Mouse (Mus musculus) liver, embryonic 16.5 days (tissue): ENCODE data around the gene Lix1l. TPM values are rescaled to one million over a fixed set of nuclear protein-coding genes. Genes with fewer than 3 reads are reported as not detected.
"Not testable (repeated sequence)": the region's sequence is repeated elsewhere in the genome, so short reads cannot be mapped to it uniquely, and the experiment has no call there.

Source experiments
- ATAC-seq: fragments of 200-750 bp; cut with Nextera tagmentation; 2 replicates; pipeline ENCODE4 v1.8.0; 2017; ENCODE audit warnings: low read depth, mild to moderate bottlenecking, moderate number of reproducible peaks, moderate library complexity
- H3K27ac ChIP-seq: fragments of 300-500 bp; sonication (generic); 2 replicates; pipeline ENCODE4 v1.5.1; 2014; ENCODE audit warnings: mild to moderate bottlenecking, low read length
- H3K27me3 ChIP-seq: fragments of 300-500 bp; sonication (generic); 2 replicates; pipeline ENCODE4 v1.6.1; 2014; ENCODE audit warnings: low read depth, low read length, mixed read lengths; ENCODE audit not compliant: control insufficient read depth, insufficient read depth
- H3K36me3 ChIP-seq: fragments of 300-500 bp; sonication (generic); 2 replicates; pipeline ENCODE4 v1.6.1; 2014; ENCODE audit warnings: mild to moderate bottlenecking; ENCODE audit not compliant: control insufficient read depth, insufficient read depth
- H3K4me1 ChIP-seq: fragments of 300-500 bp; sonication (generic); 2 replicates; pipeline ENCODE4 v1.6.1; 2014; ENCODE audit warnings: low read depth, low read length, mixed read lengths; ENCODE audit not compliant: control insufficient read depth
- H3K4me2 ChIP-seq: fragments of 300-500 bp; sonication (generic); 2 replicates; pipeline ENCODE4 v1.6.1; 2014; ENCODE audit warnings: low read depth, low read length, mixed read lengths
- H3K4me3 ChIP-seq: fragments of 300-500 bp; sonication (generic); 2 replicates; pipeline ENCODE4 v1.5.1; 2014; ENCODE audit warnings: low read depth, mild to moderate bottlenecking, low read length
- H3K9ac ChIP-seq: fragments of 300-500 bp; sonication (generic); 2 replicates; pipeline ENCODE4 v1.6.1; 2014; ENCODE audit warnings: low read depth, low read length
- H3K9me3 ChIP-seq: fragments of 300-500 bp; sonication (generic); replicated peaks from 2 replicates; pipeline ENCODE4 v1.6.1; 2016; ENCODE audit warnings: low read length; ENCODE audit not compliant: control insufficient read depth
- WGBS: fragments of 180-500 bp; shearing (Covaris S2); extraction: QIAGEN DNeasy Blood & Tissue Kit; methylation state at CpG from one replicate; pipeline ENCODE4 v1.1.7; 2014; ENCODE audit not compliant: insufficient replicate concordance; 5-methylcytosine and 5-hydroxymethylcytosine counted together
- polyA plus RNA-seq: library from polyadenylated mRNA; unstranded; fragments of >200 nt; fragmentation: Nextera tagmentation; extraction: Ambion mirVana; gene quantifications from 2 replicates; pipeline ENCODE4 v1.2.1, GENCODE M21; 2015

The Lix1l gene
- polyA plus RNA-seq, 1 experiment from 2014 or later: 0.68 TPM

DNA sequence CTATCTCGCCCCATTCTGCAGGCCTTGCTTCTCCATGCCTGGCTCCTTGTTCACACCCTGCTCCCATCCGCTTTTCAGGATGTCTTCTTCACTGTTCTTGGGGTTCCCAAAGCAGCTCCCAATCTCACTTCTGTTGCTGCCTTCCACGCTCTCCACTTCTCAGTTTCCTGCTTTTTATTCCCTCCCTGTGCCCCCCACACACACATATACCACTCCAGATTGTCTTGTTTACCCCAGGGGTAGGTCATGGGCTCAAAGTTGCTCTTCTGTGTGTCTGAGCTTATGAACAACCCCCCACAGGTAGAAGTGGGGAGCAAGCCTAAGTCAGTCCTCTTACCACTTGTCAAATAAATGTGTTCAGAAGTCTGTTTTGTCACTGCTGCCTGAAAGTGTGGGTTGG is 1.5 kb upstream of the Lix1l start:
- Histone ChIP-seq H3K36me3 (no peaks in the 10 kb centered on the region), H3K4me2 (no peak overlapping the region), H3K9me3 (no peaks in the 10 kb centered on the region), H3K4me3 (no peak overlapping the region), H3K4me1 (peaks cover 22% of the 10 kb centered on the region), H3K9ac (no peak overlapping the region), H3K27ac (no peak overlapping the region), H3K27me3 (peaks cover 76% of the 10 kb centered on the region)
- 66% methylated on average over 3 of the region's 3 CpGs for WGBS
- ATAC-seq: no peak

DNA sequence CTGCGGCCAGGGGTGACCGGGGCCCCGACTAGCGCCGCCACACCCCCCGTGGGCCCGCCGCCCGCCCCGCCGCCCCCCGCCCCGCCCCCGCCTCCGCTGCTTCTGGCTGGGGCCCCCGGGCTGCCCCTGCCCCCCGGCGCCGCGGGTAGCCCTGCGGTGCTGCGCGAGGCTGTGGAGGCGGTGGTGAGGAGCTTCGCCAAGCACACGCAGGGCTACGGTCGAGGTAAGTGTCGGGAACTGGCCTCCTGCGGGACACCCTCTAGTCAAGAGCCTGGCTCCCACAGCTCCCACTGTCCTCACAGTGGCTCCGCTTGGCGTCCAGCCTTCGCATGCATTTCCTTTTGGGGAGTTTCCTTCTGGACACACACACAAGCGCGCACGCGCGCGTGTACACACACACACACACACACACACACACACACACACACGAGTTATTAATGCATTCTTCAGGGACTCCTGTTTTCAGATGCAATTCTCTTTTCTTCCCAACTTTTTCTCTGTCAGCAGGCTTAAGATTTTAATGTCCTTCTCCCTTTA is 370 bp downstream of the Lix1l start:
- Histone ChIP-seq H3K36me3 (no peaks in the 10 kb centered on the region), H3K27ac (peak overlapping the region; percentile 40), H3K9me3 (no peaks in the 10 kb centered on the region), H3K4me1 (peaks cover 19% of the 10 kb centered on the region), H3K27me3 (peaks cover 60% of the 10 kb centered on the region), H3K4me3 (peak overlapping the region; percentile 68), H3K4me2 (peak overlapping the region; percentile 87), H3K9ac (peak overlapping the region; percentile 52)
- WGBS: 1% methylated on average over 25 of the region's 40 CpGs
- peak; percentile 52 for ATAC-seq

DNA sequence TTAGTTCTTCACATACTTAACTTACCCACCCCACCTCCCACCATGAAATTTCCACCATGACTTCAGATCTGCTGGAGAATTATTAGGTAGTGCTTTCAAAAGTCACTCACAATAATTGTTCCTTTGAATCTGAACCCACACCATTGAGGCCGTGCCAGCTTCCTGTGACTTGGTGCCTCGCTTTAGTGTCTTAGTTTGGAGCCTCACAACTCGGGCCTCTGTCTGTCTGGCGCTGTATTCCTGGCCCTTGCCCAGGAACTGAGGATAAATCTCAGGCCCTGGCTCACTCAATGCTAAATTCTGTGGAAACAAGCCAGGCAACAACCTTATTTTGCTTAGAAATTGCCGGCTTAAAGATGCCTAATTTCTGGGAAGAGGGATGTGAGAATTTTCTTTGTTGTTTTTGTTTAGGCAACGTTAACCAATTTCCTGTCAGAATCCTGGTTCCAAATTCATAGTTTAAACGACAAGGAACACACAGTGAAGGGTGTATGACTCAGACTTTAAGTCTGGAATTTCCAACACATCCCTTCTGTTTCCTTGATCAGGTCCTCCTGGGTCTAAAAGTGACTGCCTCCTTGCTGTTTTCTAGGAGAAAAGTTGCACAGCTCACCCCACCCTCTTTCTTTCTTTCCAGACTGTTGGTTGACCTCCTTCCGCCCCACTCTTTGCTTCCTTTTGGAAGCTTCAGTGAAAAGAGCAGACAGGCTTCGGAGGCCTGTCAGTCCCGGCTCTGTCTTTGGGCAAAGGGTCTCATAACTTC is 1.2 kb downstream of the Lix1l start:
- no peak overlapping the region; the same call in 1 of the 2 replicates for H3K9ac ChIP-seq
- no peak overlapping the region; the same call in 1 of the 2 replicates for H3K4me3 ChIP-seq
- H3K27ac ChIP-seq: no peak overlapping the region
- peak overlapping the region; percentile 87 for H3K4me2 ChIP-seq
- H3K9me3 ChIP-seq: no peaks in the 10 kb centered on the region
- no peak for ATAC-seq
- peaks cover 11% of the 10 kb centered on the region for H3K4me1 ChIP-seq
- WGBS: 46% methylated on average over 10 of the region's 10 CpGs
- H3K27me3 ChIP-seq: peaks cover 52% of the 10 kb centered on the region
- no peaks in the 10 kb centered on the region for H3K36me3 ChIP-seq

- Histone ChIP-seq H3K27me3 (peaks cover 47% of the 10 kb centered on the region), H3K27ac (no peak overlapping the region), H3K9ac (no peak overlapping the region), H3K9me3 (no peaks in the 10 kb centered on the region), H3K4me1 (peaks cover 6% of the 10 kb centered on the region), H3K4me3 (no peak overlapping the region), H3K4me2 (no peak overlapping the region), H3K36me3 (no peaks in the 10 kb centered on the region)
- no peak for ATAC-seq
- 32% methylated on average over 5 of the region's 5 CpGs for WGBS
These were observed 1.7 kb downstream of the Lix1l start for GRCm38 (mm10) chr3:96602704-96603084.

DNA sequence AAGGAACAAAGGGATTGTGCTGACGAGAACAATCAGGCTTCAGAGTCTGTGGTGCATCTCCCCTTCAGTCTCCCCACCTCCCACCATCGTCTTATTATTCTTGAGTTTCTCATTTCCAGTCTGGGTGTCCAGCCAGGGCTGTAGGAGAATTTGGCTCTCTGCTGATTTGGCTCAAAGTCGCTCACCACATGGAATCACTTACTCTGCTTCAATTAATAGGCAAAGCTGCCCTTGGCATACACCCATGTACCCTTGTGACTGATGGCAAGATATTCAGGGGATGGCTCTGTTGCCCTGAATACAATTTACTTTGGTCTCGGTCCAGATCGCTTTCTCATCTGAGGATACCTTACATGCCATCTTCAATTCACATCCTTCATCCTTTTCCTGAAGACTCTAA is 2.4 kb downstream of the Lix1l start:
- no peak for ATAC-seq
- Histone ChIP-seq H3K36me3 (no peaks in the 10 kb centered on the region), H3K9ac (no peak overlapping the region), H3K4me3 (no peak overlapping the region), H3K27ac (no peak overlapping the region), H3K4me1 (peaks cover 2% of the 10 kb centered on the region; the same call in 1 of the 2 replicates), H3K4me2 (no peak overlapping the region), H3K27me3 (peaks cover 40% of the 10 kb centered on the region), H3K9me3 (no peaks in the 10 kb centered on the region)
- WGBS: 66% methylated on average over 5 of the region's 5 CpGs

GRCm38 (mm10) chr3:96606007-96606406 is 5.1 kb downstream of the Lix1l start:
- H3K9ac ChIP-seq, ATAC-seq, H3K9me3 ChIP-seq, H3K4me2 ChIP-seq, H3K36me3 ChIP-seq, H3K4me1 ChIP-seq, H3K27ac ChIP-seq, H3K4me3 ChIP-seq: not testable (repeated sequence)
- 78% methylated on average over 4 of the region's 4 CpGs for WGBS
- H3K27me3 ChIP-seq: peaks cover 14% of the 10 kb centered on the region

DNA sequence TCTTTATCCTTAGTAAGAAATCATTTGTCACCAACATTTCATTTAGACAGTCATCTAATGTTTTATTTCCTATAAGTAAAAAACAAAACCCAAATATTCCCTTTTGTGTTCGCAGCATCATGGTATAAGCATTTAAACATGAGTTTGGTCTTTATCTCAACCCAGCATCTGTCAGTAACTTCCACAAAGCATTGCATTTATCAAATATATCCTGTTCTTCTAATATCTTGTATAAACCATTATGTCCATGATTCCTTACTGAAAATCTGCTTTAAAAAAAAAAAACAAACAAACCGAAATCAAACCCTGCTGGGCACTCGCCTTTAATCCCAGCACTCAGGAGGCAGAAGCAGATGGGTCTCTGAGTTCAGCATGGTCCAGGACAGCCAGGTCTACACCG is 5.7 kb downstream of the Lix1l start:
- Histone ChIP-seq H3K4me2 (no peak overlapping the region), H3K4me3 (no peak overlapping the region), H3K27me3 (peaks cover 8% of the 10 kb centered on the region), H3K9ac (no peak overlapping the region), H3K9me3 (no peaks in the 10 kb centered on the region), H3K36me3 (no peaks in the 10 kb centered on the region), H3K27ac (no peak overlapping the region), H3K4me1 (no peaks in the 10 kb centered on the region; the same call in 1 of the 2 replicates)
- ATAC-seq: no peak
- 60% methylated on average over 4 of the region's 4 CpGs for WGBS

DNA sequence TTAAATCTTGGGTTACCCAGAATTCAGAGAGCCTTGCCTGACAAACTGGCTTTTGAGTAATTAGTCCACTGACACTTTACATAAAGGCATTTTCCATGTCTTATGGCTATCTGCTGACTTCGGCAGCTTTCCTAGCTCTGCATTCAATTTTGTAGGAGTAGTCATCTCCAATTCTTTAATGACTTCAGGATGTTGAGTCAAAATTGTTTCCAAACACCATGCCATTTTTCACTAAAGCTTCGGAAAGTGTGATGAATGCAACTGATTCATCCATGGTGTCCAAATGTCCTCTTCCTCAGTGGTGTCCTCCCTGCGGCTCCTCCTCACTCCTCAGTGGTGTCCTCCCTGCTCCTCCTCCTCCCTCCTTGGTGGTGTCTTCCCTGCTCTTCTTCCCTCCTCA is 17.0 kb downstream of the Lix1l start:
- ATAC-seq: no peak
- no peaks in the 10 kb centered on the region for H3K27me3 ChIP-seq
- WGBS: 73% methylated on average over 3 of the region's 3 CpGs

DNA sequence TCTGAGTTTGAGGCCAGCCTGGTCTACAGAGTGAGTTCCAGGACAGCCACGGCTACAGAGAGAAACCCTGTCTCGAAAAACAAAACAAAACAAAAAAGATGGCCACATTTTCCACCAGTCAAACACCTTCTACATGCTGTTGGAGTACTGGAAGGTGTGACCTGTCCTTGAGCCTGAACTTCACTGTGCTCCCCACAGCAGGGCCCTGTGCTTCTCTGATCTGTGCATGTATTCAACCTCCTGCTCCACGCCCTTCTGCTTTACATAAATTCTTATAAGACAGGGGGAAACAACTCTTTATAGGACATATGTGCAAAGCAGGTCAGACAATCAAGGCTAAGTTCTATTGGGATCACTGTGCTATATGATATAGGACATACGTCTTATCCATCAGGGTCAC is 22.3 kb downstream of the Lix1l start:
- H3K4me1 ChIP-seq: no peaks in the 10 kb centered on the region
- H3K9me3 ChIP-seq: no peaks in the 10 kb centered on the region
- H3K36me3 ChIP-seq: no peaks in the 10 kb centered on the region; the same call in none of the 2 replicates
- no peak overlapping the region for H3K27ac ChIP-seq
- H3K27me3 ChIP-seq: no peaks in the 10 kb centered on the region
- no peak overlapping the region for H3K4me3 ChIP-seq
- no peak overlapping the region for H3K9ac ChIP-seq
- H3K4me2 ChIP-seq: no peak overlapping the region
- 70% methylated on average over 4 of the region's 4 CpGs for WGBS
- no peak for ATAC-seq

More for the DNA sequence above, 17.0 kb downstream of the Lix1l start:
- no peaks in the 10 kb centered on the region; the same call in 1 of the 2 replicates for H3K36me3 ChIP-seq
- H3K4me2 ChIP-seq: no peak overlapping the region
- no peak overlapping the region for H3K27ac ChIP-seq
- no peak overlapping the region for H3K9ac ChIP-seq
- no peaks in the 10 kb centered on the region for H3K9me3 ChIP-seq
- no peak overlapping the region for H3K4me3 ChIP-seq
- H3K4me1 ChIP-seq: no peaks in the 10 kb centered on the region
